Mouse (Mus musculus): Measurements from ENCODE around the gene Ppp1r11. TPM values are rescaled to one million over a fixed set of nuclear protein-coding genes. Genes with fewer than 3 reads are reported as not detected.

The Ppp1r11 gene
- total RNA-seq, 2 experiments from 2014 or later, result 89.7 to 90.6 TPM

DNA sequence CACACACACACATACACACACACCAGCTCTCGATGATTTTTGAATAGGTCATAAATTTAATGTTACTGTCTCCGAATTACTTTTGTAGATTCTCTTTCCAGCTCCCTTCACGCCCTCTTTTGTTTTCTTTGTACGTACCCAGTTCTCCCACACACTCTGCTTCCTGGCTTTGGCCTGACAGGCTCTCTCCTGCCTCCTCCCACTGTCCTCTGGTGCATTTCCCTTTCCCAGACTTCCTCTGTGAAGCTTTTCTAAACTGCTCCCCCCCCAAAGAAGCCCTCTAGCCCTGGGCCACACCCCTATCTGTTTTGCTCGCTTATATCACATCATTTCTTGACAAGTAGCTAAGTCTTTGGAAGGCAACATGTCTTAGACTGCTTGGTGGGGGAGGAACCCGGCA, 21.3 kb downstream of the Ppp1r11 start:
- intact Hi-C loops (cut with DNase I), result no loop called here
- no peak for DNase-seq (ENCODE audit: extremely low spot score in 1 of 2, low spot score in 2 of 2)

DNA sequence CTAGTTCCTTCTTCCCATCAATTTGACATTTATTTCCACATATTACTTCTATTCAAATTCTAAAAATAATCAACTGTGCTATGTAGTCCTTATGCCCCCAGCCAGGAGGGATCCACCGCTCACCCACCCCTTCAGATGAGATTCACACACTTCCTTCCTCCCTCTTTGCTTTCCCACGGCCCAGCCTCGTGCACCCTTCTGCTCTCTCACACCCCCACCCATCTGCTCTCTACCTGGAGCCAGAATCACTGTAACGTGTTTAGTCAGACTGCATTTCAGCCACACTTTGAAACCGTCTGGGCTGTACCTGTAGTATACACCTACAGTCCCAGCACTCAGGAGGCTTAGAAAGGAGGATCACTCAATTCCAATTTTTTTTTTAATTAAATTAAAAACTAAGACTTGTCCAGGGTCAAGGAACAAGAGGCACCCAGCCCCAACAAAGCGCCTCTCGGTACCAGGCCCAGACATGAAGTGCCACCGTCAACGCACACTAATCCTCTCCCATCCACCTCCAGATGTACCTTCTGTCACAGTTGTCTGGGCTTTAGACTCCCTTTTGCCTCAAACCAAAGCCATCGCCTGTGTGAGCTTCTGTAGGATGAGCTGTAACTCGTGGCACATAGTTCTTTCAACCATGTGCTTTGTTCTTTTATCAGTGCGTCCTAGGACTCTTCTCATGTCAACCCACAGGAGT, 22.2 kb downstream of the Ppp1r11 start:
- intact Hi-C loops (cut with DNase I), result no loop called here

DNA sequence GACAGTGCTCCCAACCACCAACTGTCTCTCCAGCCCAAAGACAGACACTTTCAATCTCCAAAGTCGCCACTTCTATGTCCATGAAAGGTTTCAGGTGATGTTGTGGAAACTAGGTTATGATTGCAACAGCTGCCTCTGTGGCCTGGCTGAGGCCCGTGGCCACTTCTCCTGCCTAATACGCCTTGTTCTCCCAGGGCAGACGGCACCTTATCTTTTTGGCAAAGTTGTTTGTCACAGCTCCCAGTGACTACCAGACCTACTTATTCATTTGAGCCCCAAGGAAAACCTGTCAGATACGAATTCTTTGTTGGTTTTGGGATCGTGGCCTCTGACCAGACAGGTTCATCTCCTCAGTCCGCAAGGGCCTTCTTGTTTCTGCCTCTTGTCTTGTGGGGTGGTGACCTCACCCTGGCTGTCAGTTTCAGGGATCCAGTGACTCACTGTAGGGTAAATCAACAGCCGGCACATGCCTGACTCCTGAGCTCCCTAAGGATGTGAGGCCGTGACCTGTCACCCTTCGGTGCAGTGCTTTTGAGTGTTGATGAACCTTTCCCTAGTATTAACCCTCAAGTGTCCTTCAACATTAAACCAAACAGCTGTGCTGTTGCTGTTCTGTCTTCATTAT, 23.9 kb downstream of the Ppp1r11 start:
- DNase-seq (ENCODE audit: extremely low spot score in 1 of 2, low spot score in 2 of 2), result no peak
- intact Hi-C loops (cut with DNase I), result no loop called here

More for the DNA sequence above, 22.2 kb downstream of the Ppp1r11 start:
- DNase-seq (ENCODE audit: extremely low spot score in 1 of 2, low spot score in 2 of 2), result no peak

DNA sequence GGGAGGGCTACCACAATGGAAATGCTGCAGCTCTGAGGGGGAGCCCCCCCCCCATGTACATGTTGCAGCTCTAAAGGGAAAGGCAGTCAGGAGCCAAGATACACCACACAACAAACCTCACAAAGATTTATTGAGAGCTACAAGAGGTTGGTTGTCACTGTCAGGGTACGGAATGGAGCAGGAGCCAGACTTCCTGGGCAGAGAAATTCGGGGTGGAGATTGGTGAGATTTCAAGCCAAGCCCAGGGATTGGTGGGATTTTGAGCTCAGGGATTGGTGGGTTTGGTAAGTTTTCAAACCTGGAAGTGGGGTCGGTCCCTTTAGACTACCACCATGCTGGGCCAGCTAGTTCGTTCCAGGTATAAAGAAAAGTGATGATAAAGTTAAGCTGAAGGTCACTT, 28.1 kb downstream of the Ppp1r11 start:
- intact Hi-C loops (cut with DNase I), result no loop called here

DNA sequence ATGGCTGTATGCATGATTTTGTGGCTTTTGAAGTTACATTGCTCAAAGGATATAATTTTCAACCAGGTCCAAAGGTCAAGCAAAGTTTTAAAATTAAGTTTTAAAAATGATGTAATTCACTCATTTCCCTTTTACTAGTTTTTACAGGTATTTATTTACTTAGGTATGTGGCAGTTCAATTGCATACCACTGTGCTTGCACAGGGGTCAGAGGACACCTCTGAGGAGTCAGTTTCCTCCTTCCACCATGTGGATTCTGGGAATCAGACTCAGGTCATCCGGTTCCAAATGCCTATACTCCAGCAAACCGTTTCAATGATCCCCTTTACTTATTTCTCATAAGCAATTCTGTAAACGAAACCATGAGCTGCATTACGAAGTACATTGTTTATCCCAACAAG, 28.8 kb downstream of the Ppp1r11 start:
- no peak for DNase-seq (ENCODE audit: extremely low spot score in 1 of 2, low spot score in 2 of 2)
- intact Hi-C loops (cut with DNase I), result no loop called here

More for the DNA sequence above, 28.1 kb downstream of the Ppp1r11 start:
- DNase-seq (ENCODE audit: extremely low spot score in 1 of 2, low spot score in 2 of 2), result no peak

DNA sequence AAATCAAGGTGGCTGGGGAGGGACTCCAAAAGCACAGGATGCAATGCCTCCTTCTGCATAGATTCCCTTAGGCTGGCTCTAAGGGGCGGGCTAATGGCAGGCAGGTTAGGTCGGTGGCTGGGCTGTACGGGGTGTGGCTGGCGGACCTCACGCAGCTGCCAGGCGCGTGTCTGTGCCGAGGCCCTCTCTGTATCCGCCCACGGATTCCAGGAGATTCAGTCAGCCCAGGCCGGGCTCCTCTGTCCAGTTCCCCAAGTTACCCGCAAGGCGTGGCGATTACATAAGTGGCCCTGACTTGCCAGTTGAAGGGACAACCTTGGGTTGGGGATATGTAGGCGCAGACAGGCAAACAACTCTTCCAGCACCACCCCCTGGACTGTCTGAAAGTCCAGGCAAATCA, 31.3 kb downstream of the Ppp1r11 start:
- intact Hi-C loops (cut with DNase I), result no loop called here
- DNase-seq (ENCODE audit: extremely low spot score in 1 of 2, low spot score in 2 of 2), result no peak

DNA sequence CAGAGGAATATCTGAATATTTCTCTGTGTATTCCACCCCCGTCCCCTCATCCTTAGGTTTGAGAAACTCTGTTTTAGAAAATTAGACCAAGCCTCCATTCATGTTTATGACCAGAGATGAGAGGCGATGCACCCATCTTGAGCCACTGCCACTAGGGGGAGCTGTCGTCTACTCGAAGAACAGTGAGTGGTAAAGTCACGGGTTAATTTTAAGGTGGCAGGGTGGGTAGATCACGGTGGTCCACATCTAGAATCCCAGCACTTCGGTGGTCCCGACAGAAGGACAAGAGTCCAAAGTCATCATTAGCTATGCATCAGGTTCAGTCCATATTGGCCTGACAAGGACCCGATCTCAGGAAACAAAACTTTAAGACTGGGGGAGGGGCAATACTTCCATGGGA, 36.5 kb downstream of the Ppp1r11 start:
- intact Hi-C loops (cut with DNase I), result loop anchor here (5.0 kb wide), 1 partner anchor 132 kb away; the partner anchor contains the start of gene Gabbr1
- peak; percentile 11 to 69 for DNase-seq (ENCODE audit: extremely low spot score in 1 of 2, low spot score in 2 of 2)

DNA sequence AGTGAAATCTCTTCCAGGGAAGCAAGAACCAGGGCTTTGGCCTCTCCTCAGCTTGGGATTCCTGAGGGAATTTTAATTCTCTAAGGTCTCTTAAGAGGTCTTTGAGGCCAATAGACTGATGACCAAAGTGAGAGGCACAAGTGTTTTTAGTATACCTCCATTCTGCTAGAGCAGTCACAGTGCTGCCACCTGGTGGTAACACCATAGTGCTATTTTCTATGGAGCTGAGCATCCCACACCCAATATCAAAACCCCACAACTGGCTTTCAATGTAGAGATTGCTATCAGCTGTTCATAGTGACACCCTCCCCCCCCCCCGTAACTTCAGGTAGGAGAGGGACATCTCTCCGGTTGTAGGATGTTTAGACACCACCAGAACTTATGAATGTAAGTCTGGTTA, 37.4 kb downstream of the Ppp1r11 start:
- intact Hi-C loops (cut with DNase I), result no loop called here
- peak; percentile 40 to 82 for DNase-seq (ENCODE audit: extremely low spot score in 1 of 2, low spot score in 2 of 2)

DNA sequence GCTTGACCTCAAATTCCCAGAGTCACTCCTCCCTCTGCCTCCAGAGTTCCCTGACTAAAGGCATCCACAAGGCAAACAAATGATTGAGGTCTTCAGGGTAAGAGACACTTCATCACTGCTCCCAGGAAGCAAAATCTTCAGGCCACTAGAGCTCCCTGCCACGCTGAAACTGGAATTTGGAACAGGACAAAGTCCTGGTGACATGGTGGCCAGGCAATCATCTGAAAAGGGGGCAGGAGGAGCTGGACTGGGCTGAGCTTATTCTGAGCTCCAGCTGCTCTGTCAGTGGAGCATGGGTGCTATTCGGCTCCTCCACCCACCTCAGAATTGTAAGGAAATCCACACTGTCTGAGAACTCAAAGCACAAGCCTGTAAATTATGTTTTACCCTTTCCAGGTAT, 39.5 kb downstream of the Ppp1r11 start:
- intact Hi-C loops (cut with DNase I), result no loop called here
- DNase-seq (ENCODE audit: extremely low spot score in 1 of 2, low spot score in 2 of 2), result no peak

DNA sequence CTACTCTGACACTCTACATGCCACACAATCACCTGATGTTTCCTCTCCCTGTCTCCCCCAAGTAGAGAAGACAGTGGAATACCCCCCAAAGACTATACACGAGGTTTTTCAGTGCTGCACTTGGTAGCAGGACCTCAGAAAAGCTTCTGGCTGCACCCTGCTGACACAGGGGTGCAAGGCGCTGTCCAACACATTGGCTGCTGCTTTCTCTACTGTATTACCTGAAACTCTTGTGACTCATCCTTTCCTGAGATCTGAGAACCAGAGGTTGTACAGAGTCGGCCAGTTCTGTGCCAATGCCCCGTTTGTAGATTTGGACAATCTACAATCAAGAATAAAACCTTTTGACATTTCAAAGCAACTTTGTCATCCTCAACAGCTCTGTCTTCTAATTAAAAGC, 41.7 kb downstream of the Ppp1r11 start:
- intact Hi-C loops (cut with DNase I), result no loop called here
- DNase-seq (ENCODE audit: extremely low spot score in 1 of 2, low spot score in 2 of 2), result no peak

DNA sequence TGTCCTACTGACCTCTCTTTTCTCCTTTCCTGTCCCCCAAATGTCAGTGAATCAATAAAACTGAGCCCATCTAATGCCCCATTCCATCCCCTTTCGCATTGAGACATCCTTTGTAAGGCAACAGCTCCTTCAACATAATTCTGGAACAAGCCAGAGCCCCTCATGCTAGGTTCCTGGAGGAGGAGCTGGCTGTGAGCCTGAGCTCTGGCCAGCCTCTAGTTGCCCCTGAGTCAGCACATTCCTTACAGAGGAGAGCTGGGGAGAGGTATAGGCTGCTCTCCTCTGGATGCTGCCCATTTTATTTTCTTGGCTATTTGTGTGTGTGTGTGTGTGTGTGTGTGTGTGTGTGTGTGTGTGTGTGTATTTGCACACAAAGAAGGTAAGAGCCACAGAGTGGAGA, 43.3 kb downstream of the Ppp1r11 start:
- intact Hi-C loops (cut with DNase I), result no loop called here
- no peak for DNase-seq (ENCODE audit: extremely low spot score in 1 of 2, low spot score in 2 of 2)

DNA sequence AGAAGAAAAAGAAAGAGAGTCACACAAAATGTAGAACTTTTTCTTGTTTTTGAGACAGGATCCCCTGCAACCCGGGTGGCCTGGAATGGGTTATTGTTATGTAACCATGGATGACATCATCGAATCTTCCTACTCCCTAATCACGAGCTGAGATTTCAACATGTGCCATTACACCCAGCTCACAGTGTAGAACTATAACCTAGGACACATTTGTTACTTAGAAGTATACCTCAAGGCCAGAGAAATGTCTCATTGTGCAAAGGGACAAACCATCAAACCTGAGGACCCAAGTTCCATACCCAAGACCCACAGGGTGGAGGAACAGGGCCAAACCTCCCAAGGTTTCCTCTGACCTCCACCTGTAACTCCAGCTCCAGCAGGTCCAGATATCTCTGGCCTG, 47.9 kb downstream of the Ppp1r11 start:
- intact Hi-C loops (cut with DNase I), result no loop called here
- no peak for DNase-seq (ENCODE audit: extremely low spot score in 1 of 2, low spot score in 2 of 2)

DNA sequence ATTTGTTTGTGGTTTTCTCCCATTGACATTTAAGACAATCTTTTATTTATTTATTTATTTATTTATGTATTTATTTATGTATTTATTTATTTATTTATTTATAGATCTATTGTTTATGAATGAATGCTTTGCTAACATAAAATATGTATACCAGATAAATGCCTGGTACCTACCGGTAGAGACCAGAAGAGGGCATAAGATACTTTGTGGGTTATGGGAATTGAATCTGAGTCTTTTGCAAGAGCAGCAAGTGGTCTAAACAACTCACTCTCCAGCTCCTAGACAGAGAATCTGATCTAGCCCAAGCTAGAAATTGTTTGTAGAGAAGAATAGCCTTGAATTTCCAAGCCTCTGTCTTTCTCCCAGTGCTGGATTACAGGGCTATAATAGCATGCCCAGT, 50.9 kb downstream of the Ppp1r11 start:
- intact Hi-C loops (cut with DNase I), result no loop called here
- no peak for DNase-seq (ENCODE audit: extremely low spot score in 1 of 2, low spot score in 2 of 2)

DNA sequence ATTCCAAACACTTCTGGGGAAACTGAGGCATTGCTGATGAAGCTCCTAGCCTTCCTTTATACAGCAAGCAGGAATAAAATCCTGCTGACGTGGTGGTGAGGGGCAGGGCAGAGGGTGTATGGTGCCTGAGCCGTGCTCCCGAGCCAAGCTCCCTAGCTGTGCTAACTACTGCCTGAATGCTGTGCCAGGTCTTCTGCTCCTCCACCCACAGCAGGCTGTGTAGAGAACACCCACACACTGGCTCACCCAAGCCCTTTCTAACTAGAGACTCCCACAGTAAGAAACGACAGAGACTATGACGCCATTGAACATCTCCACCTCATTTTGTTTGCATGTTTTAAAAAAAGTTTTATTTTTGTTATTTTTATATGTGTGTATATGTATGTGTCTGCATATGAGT, 51.5 kb downstream of the Ppp1r11 start:
- no peak for DNase-seq (ENCODE audit: extremely low spot score in 1 of 2, low spot score in 2 of 2)

DNA sequence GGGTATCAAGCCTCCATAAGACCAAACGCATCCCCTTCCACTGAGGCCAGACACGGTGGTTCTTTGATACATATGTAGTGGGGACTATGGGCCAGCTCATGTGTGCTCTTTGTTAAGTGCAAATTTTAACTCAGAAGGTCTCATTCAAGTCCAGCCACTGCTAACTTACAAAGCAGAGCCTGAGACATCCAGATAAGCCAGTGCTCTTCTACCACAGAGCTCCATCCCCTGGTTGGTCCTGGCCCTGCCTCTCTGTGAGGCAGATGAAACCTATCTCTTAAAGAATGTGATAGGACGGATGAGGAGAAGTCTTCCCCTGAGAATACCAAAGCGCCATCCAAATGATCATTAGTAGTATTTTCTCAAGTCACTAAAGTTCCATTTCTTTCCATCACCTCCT, 52.2 kb downstream of the Ppp1r11 start:
- intact Hi-C loops (cut with DNase I), result no loop called here
- no peak for DNase-seq (ENCODE audit: extremely low spot score in 1 of 2, low spot score in 2 of 2)

More for the DNA sequence above, 51.5 kb downstream of the Ppp1r11 start:
- intact Hi-C loops (cut with DNase I), result no loop called here

Other genes with a start within 250 kb of the Ppp1r11 start
- not detected for gene H2-M10.5, start 178.8 kb downstream of the Ppp1r11 start, total RNA-seq (2021)
- not detected for gene H2-M10.6, start 139.6 kb downstream of the Ppp1r11 start, total RNA-seq (2021)
- 10 to 100 TPM; 30.1 to 30.3 TPM for gene Trim26, start 114.6 kb downstream of the Ppp1r11 start, total RNA-seq (2021)
- gene Trim15, start 84.5 kb downstream of the Ppp1r11 start, total RNA-seq (2021), result not detected
- under 1 TPM in 1 of 2 experiments, not detected in 1; 0.19 TPM for gene Trim10, start 82.2 kb downstream of the Ppp1r11 start, total RNA-seq (2021)
- not detected for gene Trim40, start 61.6 kb downstream of the Ppp1r11 start, total RNA-seq (2021)
- gene Trim31, start 53.6 kb downstream of the Ppp1r11 start, total RNA-seq (2021), result not detected
- gene Rnf39, start 8.8 kb downstream of the Ppp1r11 start, total RNA-seq (2021), result 1 to 10 TPM; 1.3 to 2.6 TPM
- gene Znrd1, start 6.8 kb upstream of the Ppp1r11 start, total RNA-seq (2021), result 10 to 100 TPM; 25.3 to 27.8 TPM
- 1 to 10 TPM; 2.8 to 3.5 TPM for gene Znrd1as, start 6.9 kb upstream of the Ppp1r11 start, total RNA-seq (2021)
- under 1 TPM in 1 of 2 experiments, not detected in 1; 0.87 TPM for gene 2410137M14Rik, start 29.5 kb upstream of the Ppp1r11 start, total RNA-seq (2021)
- 1 to 10 TPM; 3.6 to 3.9 TPM for gene H2-M5, start 37.8 kb upstream of the Ppp1r11 start, total RNA-seq (2021)
- gene Zfp57, start 49.4 kb upstream of the Ppp1r11 start, total RNA-seq (2021), result 10 to 100 TPM; 68.8 to 72.1 TPM
- 10 to 100 TPM in 1 of 2 experiments, 1 to 10 TPM in 1; 3.7 to 11.2 TPM for gene Mog, start 71.7 kb upstream of the Ppp1r11 start, total RNA-seq (2021)
- gene Gabbr1, start 94.2 kb upstream of the Ppp1r11 start, total RNA-seq (2021), result 100 to 1,000 TPM; 579 to 604 TPM
- gene Olfr90, start 136.8 kb upstream of the Ppp1r11 start, total RNA-seq (2021), result not detected
- not detected for gene Olfr91, start 146.5 kb upstream of the Ppp1r11 start, total RNA-seq (2021)
- gene Olfr92, start 168.3 kb upstream of the Ppp1r11 start, total RNA-seq (2021), result not detected
- not detected for gene Olfr93, start 209.8 kb upstream of the Ppp1r11 start, total RNA-seq (2021)
- not detected for gene Ubd, start 242.2 kb upstream of the Ppp1r11 start, total RNA-seq (2021)
- not detected for gene Olfr94, start 249.3 kb upstream of the Ppp1r11 start, total RNA-seq (2021)

Measured in left cerebral cortex, postnatal 10 days (tissue).